ENCODE assay signal across 7 mouse cellular contexts in genomic region chr19:4961928-4962601, GRCm38 (mm10). TPM values are rescaled to one million over a fixed set of nuclear protein-coding genes. Genes with fewer than 3 reads are reported as not detected.
DNase-seq lines count a peak whose midpoint lies in the region; ATAC-seq lines count a peak whose summit lies in the region.

TSS of gene Mrpl11 (plus strand) at chr19:4962147.

- ATAC-seq in embryonic facial prominence, embryonic 12.5 days (ENCODE audit: insufficient number of reproducible peaks, insufficient read depth, low FRiP score, low TSS enrichment), result peak; percentile 94
- peak; percentile 93 for ATAC-seq in limb, embryonic 11.5 days (ENCODE audit: insufficient number of reproducible peaks, low FRiP score, low TSS enrichment, low read depth)
- peak; percentile 95 for ATAC-seq in midbrain, embryonic 14.5 days (ENCODE audit: low FRiP score, low TSS enrichment)

- peak within 1 kb of the TSS; percentile 68 for H3K4me3 ChIP-seq in embryonic facial prominence, embryonic 12.5 days
- H3K4me3 ChIP-seq in limb, embryonic 11.5 days (ENCODE audit: low read depth, low read length), result peak within 1 kb of the TSS; percentile 89
- H3K4me3 ChIP-seq in midbrain, embryonic 14.5 days (replicated peaks; ENCODE audit: low read depth, low read length), result peak within 1 kb of the TSS; percentile 84

- no peaks in the 10 kb centered on the region for H3K4me1 ChIP-seq in embryonic facial prominence, embryonic 12.5 days
- H3K4me1 ChIP-seq in limb, embryonic 11.5 days (ENCODE audit: control insufficient read depth, insufficient read depth, low read length), result peaks cover 4% of the 10 kb centered on the region; the same call in 1 of the 2 replicates
- H3K4me1 ChIP-seq in midbrain, embryonic 14.5 days (ENCODE audit: control insufficient read depth, insufficient read depth, low read length), result peaks cover 6% of the 10 kb centered on the region; the same call in 1 of the 2 replicates

- H3K9me3 ChIP-seq in embryonic facial prominence, embryonic 12.5 days, result no peaks in the 10 kb centered on the region
- peaks cover 3% of the 10 kb centered on the region; the same call in 1 of the 2 replicates for H3K9me3 ChIP-seq in limb, embryonic 11.5 days (ENCODE audit: control insufficient read depth, low read length)
- H3K9me3 ChIP-seq in midbrain, embryonic 14.5 days (ENCODE audit: control insufficient read depth, low read length), result no peaks in the 10 kb centered on the region

- WGBS in embryonic facial prominence, embryonic 12.5 days, result 0% methylated on average over 34 of the region's 34 CpGs
- WGBS in limb, embryonic 11.5 days, result under 1% methylated on average over 34 of the region's 34 CpGs
- WGBS in midbrain, embryonic 14.5 days, result under 1% methylated on average over 34 of the region's 34 CpGs

- H3K27me3 ChIP-seq in embryonic facial prominence, embryonic 12.5 days, result no peaks in the 10 kb centered on the region
- no peaks in the 10 kb centered on the region for H3K27me3 ChIP-seq in limb, embryonic 11.5 days (ENCODE audit: control insufficient read depth, insufficient read depth, low read length)
- no peaks in the 10 kb centered on the region for H3K27me3 ChIP-seq in midbrain, embryonic 14.5 days (ENCODE audit: control insufficient read depth, insufficient read depth, low read length)

- peak within 1 kb of the TSS; percentile 78 for H3K9ac ChIP-seq in embryonic facial prominence, embryonic 12.5 days
- peak within 1 kb of the TSS; percentile 85 for H3K9ac ChIP-seq in limb, embryonic 11.5 days (ENCODE audit: low read length)
- H3K9ac ChIP-seq in midbrain, embryonic 14.5 days (replicated peaks; ENCODE audit: low read length), result peak within 1 kb of the TSS; percentile 84

- H3K36me3 ChIP-seq in embryonic facial prominence, embryonic 12.5 days, result peaks cover 24% of the 10 kb centered on the region
- H3K36me3 ChIP-seq in limb, embryonic 11.5 days (ENCODE audit: control insufficient read depth, insufficient read depth, low read length), result peaks cover 10% of the 10 kb centered on the region; the same call in 1 of the 2 replicates
- peaks cover 24% of the 10 kb centered on the region for H3K36me3 ChIP-seq in midbrain, embryonic 14.5 days (ENCODE audit: control insufficient read depth, insufficient read depth, low read length)

- peak; percentile 80 for DNase-seq in adrenal gland, postnatal 25 days
- DNase-seq in heart, adult 11 months, result peak; percentile 98
- peak; percentile 91 for DNase-seq in kidney, adult 18-20 months
- DNase-seq in limb, embryonic 11.5 days (ENCODE audit: low spot score), result peak; percentile 93
- peak; percentile 97 for DNase-seq in midbrain, embryonic 14.5 days
- peak; percentile 69 to 85 for DNase-seq in spleen, adult 18-20 months

- peak within 1 kb of the TSS; percentile 74 for H3K27ac ChIP-seq in embryonic facial prominence, embryonic 12.5 days
- H3K27ac ChIP-seq in limb, embryonic 11.5 days (replicated peaks; ENCODE audit: low read depth, low read length), result peak within 1 kb of the TSS; percentile 68
- H3K27ac ChIP-seq in midbrain, embryonic 14.5 days (replicated peaks; ENCODE audit: low read depth, low read length), result peak within 1 kb of the TSS; percentile 85

- H3K4me2 ChIP-seq in embryonic facial prominence, embryonic 12.5 days (replicated peaks), result peak within 1 kb of the TSS; percentile 66
- peak within 1 kb of the TSS; percentile 67 for H3K4me2 ChIP-seq in limb, embryonic 11.5 days (ENCODE audit: low read depth, severe bottlenecking)
- H3K4me2 ChIP-seq in midbrain, embryonic 14.5 days (ENCODE audit: low read length), result peak within 1 kb of the TSS; percentile 73

RNA-seq across cellular contexts. Expression of gene Mrpl11, which starts in this region (rescaled TPM):
- 51.7 and 51.8 TPM in 2 replicates for total RNA-seq in adrenal gland, postnatal 25 days (2021)
- polyA plus RNA-seq in embryonic facial prominence, embryonic 12.5 days (2016; fragmentation: Nextera tagmentation; extraction: Ambion mirVana), result 141 and 142 TPM in 2 replicates
- polyA plus RNA-seq in limb, embryonic 11.5 days (2014; fragmentation: Nextera tagmentation; extraction: Ambion mirVana), result 170 and 182 TPM in 2 replicates
- polyA plus RNA-seq in midbrain, embryonic 14.5 days (2014; fragmentation: Nextera tagmentation; extraction: Ambion mirVana), result 117 and 122 TPM in 2 replicates

Comparison
In these comparisons a context has a peak if more than half of its experiments do, and no peak if none do; other contexts are left out.
1. Peak in every context shown above with its lines: DNase-seq, ATAC-seq, H3K4me3 ChIP-seq and H3K27ac ChIP-seq.